Mouse (Mus musculus) MEL (cell line): ENCODE results near the gene Hlcs.

Source experiments
- CHD1 ChIP-seq: IDR thresholded peaks from 2 replicates; pipeline ENCODE4 v1.6.1; 2012; ENCODE audit warnings: low read depth, mild to moderate bottlenecking, inconsistent platforms, low read length, improper control_type of control experiment
- CHD2 ChIP-seq: IDR thresholded peaks from 2 replicates; pipeline ENCODE4 v1.6.1; 2011; ENCODE audit warnings: low read length, improper control_type of control experiment
- CTCF ChIP-seq, 3 experiments: IDR thresholded peaks in 2 of 3; conservative IDR thresholded peaks in 1 of 3; 2 replicates each; pipeline ENCODE4 v1.5.1; 2011 to 2012; ENCODE audit warnings: low read length in 3 of 3, low read depth in 2 of 3, mild to moderate bottlenecking in 2 of 3, improper control_type of control experiment in 1 of 3, inconsistent platforms in 1 of 3, mixed read lengths in 1 of 3, moderate library complexity in 1 of 3; ENCODE audit not compliant: control insufficient read depth in 1 of 3, insufficient read depth in 1 of 3, poor library complexity in 1 of 3, severe bottlenecking in 1 of 3
- GATA1 ChIP-seq: IDR thresholded peaks from 2 replicates; pipeline ENCODE4 v1.6.1; 2011; ENCODE audit warnings: low read depth, low read length, improper control_type of control experiment
- KAT2A ChIP-seq: conservative IDR thresholded peaks from 2 replicates; pipeline ENCODE4 v1.6.1; 2012; ENCODE audit warnings: low read depth, low read length, improper control_type of control experiment, inconsistent platforms
- POLR2A ChIP-seq, 2 experiments: IDR thresholded peaks; 2 replicates each; pipeline ENCODE4 v1.6.1; 2011 to 2012; ENCODE audit warnings: low read length in 2 of 2, mild to moderate bottlenecking in 2 of 2, control low read depth in 1 of 2, improper control_type of control experiment in 1 of 2, low read depth in 1 of 2, moderate library complexity in 1 of 2; ENCODE audit not compliant: control insufficient read depth in 1 of 2, insufficient read depth in 1 of 2, poor library complexity in 1 of 2
- POLR2AphosphoS5 ChIP-seq: IDR thresholded peaks from 2 replicates; pipeline ENCODE4 v1.6.1; 2012; ENCODE audit warnings: low read depth, borderline replicate concordance, mild to moderate bottlenecking, inconsistent platforms, low read length, moderate library complexity, mixed read lengths
- TAL1 ChIP-seq: IDR thresholded peaks from 2 replicates; pipeline ENCODE4 v1.6.1; 2012; ENCODE audit warnings: mild to moderate bottlenecking, inconsistent platforms, low read length, moderate library complexity, mixed read lengths
- USF1 ChIP-seq: IDR thresholded peaks from 2 replicates; pipeline ENCODE4 v1.6.1; 2014; ENCODE audit warnings: low read depth, mild to moderate bottlenecking, inconsistent platforms, low read length, improper control_type of control experiment, moderate library complexity
- USF2 ChIP-seq, 2 experiments: IDR thresholded peaks; 2 replicates each; pipeline ENCODE4 v1.6.1; 2011 to 2012; ENCODE audit warnings: improper control_type of control experiment in 2 of 2, low read length in 2 of 2, borderline replicate concordance in 1 of 2, inconsistent platforms in 1 of 2, low read depth in 1 of 2, mild to moderate bottlenecking in 1 of 2; ENCODE audit not compliant: insufficient read depth in 1 of 2
- ZC3H11A ChIP-seq: IDR thresholded peaks from 2 replicates; pipeline ENCODE4 v1.6.1; 2012; ENCODE audit warnings: low read depth, mild to moderate bottlenecking, inconsistent platforms, low read length, improper control_type of control experiment
- ZMIZ1 ChIP-seq: IDR thresholded peaks from 2 replicates; pipeline ENCODE4 v1.6.1; 2012; ENCODE audit warnings: low read depth, mild to moderate bottlenecking, inconsistent platforms, low read length, improper control_type of control experiment, moderate library complexity

DNA sequence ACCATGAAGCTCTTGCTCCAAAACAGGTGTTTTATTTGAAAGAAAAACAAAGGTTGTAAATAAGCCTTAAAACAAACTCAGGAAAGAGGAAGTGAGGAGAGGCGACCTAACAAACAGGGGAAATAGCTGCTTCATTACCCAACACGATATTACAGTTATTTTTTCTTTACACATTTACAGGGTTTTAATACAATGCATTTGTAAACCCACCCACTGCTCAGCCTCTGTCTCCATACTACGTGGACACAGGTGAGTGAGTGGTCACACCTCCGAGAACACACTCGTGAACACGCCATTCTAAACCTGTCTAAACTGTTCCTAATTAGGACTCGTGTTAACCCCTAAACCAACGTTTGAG is 90.0 kb downstream of the Hlcs start:
- TF ChIP-seq ZMIZ1 = no peak
- TF ChIP-seq CTCF (IDR thresholded peaks at IDR 0.05 in 2 of 3, conservative IDR thresholded peaks at IDR 0.05 in 1 of 3; ENCODE audit: control insufficient read depth in 1 of 3, insufficient read depth in 1 of 3, low read depth in 2 of 3, low read length in 3 of 3, poor library complexity in 1 of 3, severe bottlenecking in 1 of 3) = no peak
- TF ChIP-seq POLR2A (IDR thresholded peaks at IDR 0.05; ENCODE audit: control insufficient read depth in 1 of 2, insufficient read depth in 1 of 2, low read depth in 1 of 2, low read length in 2 of 2, poor library complexity in 1 of 2) = no peak
- no peak for TF ChIP-seq CHD2
- TF ChIP-seq KAT2A = no peak
- no peak for TF ChIP-seq TAL1
- TF ChIP-seq CHD1 = no peak
- no peak for TF ChIP-seq ZC3H11A
- no peak for TF ChIP-seq USF1
- TF ChIP-seq USF2 (IDR thresholded peaks at IDR 0.05; ENCODE audit: borderline replicate concordance in 1 of 2, insufficient read depth in 1 of 2, low read depth in 1 of 2, low read length in 2 of 2) = no peak
- TF ChIP-seq POLR2AphosphoS5 = no peak
- no peak for TF ChIP-seq GATA1
